Mouse (Mus musculus) adrenal gland (tissue): ENCODE results near the gene Gm4869.
"Not testable (repeated sequence)": the region's sequence is repeated elsewhere in the genome, so short reads cannot be mapped to it uniquely, and the experiment has no call there.

Experiments used
- intact Hi-C: fragments of 180-260 bp; cut with DNase I; formaldehyde crosslinking; loops from one replicate; pipeline ENCODE4 v1.15.1; 2025
- long read RNA-seq, 2 experiments: library from polyadenylated mRNA; unstranded; transcript quantifications; one replicate each; pipeline ENCODE4 v2.0.0; 2020; ENCODE audit warnings: borderline replicate concordance in 1 of 2; ENCODE audit not compliant: insufficient replicate concordance in 1 of 2

Gm4869 gene
- long read RNA-seq, experiment 1, result 0 reads
- long read RNA-seq, experiment 2, result 0 reads

DNA sequence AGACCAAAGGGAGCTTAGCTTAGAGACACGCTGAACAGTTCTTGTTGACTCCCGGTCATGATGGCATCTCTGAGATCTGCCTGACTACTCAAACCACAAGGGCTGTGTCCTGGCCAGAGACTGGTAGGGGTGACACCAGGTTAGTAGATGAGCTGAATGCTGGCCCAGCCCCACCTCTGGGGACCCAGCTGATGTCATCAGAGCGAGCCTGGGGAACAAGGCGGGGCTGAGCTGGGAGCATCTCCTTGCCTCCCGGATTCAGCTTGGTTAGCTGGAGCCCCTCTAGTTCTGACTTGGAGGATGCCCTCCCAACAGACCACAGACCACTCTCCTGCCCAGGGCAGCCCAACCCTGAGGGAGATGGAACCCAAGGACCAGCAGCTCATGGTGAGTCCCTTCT, at the start of gene Gm4869:
TSS of gene Gm4869 (plus strand) at position 301 of the 400 bp plus-strand sequence.
- intact Hi-C loops, result no loop called here

- intact Hi-C loops, result loop anchor here (5.0 to 10.0 kb wide), 3 partner anchors 64 to 559 kb away; partner anchors contain the start of gene Mrm2
Measured at GRCm38 (mm10) chr5:140396166-140396940, 49.1 kb upstream of the Gm4869 start.

DNA sequence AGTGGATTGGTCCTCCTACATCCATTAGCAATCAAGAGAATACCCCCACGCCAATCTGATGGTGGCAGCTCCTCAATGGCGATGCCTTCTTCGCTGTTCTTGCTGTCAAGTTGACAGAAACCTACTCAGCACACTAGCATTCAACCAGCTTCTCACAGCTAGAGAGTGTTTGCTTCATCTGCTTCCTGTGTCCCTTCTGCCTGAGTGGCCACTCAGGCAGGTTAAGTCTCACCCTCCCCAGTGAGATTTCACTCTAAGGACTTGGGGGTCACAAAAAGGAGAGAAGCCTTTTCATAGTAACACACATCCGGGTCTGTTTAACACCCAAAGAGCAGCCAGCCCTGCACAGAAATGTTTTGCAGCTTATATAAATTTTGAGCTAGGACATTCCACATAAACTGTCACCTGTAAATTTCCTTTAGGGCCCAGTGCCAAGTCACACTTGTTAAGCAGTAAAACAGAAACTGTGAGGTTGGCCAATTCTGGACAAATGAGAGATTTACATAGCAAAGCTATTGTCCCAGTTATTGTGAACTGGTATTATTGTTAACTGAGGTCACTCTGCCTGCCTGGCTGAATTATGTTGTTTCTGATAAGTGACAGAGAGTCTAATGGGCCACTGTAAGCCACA, 42.7 kb upstream of the Gm4869 start:
- intact Hi-C loops, result no loop called here

- intact Hi-C loops, result no loop called here
Measured at GRCm38 (mm10) chr5:140405126-140405525, 40.3 kb upstream of the Gm4869 start.

GRCm38 (mm10) chr5:140406666-140407065, 38.8 kb upstream of the Gm4869 start:
- intact Hi-C loops, result no loop called here

DNA sequence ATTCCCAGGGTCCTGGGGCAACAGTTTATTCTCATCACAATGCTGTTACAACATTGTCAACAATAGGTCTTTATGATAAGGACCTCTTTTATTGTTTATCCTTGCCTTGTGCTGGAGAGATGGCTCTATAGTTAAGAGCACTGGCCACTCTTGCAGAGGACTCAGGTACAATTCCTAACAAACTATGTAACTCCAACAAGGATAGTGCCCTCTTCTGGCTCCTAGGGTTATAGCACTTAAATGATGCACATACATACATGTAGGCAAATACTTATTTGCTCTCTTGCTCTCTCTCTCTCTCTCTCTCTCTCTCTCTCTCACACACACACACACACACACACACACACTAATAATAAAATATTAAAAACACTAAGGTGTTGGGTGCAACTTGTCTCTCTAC, 36.6 kb upstream of the Gm4869 start:
- intact Hi-C loops, result no loop called here

- intact Hi-C loops, result loop anchor here (5.0 kb wide), 1 partner anchor 79 kb away; the partner anchor contains the start of gene Mrm2
Measured at GRCm38 (mm10) chr5:140411339-140411738, 34.1 kb upstream of the Gm4869 start.

GRCm38 (mm10) chr5:140414647-140415046, 30.8 kb upstream of the Gm4869 start:
- intact Hi-C loops, result loop anchor here (5.0 kb wide), 1 partner anchor 82 kb away; the partner anchor contains the start of gene Mrm2

- intact Hi-C loops, result no loop called here
Measured at GRCm38 (mm10) chr5:140418106-140418488, 27.3 kb upstream of the Gm4869 start.

GRCm38 (mm10) chr5:140418489-140419441, 26.7 kb upstream of the Gm4869 start, which contains the start of gene Eif3b:
Eif3b (plus strand) TSS chr5:140419328.
- intact Hi-C loops, result no loop called here

DNA sequence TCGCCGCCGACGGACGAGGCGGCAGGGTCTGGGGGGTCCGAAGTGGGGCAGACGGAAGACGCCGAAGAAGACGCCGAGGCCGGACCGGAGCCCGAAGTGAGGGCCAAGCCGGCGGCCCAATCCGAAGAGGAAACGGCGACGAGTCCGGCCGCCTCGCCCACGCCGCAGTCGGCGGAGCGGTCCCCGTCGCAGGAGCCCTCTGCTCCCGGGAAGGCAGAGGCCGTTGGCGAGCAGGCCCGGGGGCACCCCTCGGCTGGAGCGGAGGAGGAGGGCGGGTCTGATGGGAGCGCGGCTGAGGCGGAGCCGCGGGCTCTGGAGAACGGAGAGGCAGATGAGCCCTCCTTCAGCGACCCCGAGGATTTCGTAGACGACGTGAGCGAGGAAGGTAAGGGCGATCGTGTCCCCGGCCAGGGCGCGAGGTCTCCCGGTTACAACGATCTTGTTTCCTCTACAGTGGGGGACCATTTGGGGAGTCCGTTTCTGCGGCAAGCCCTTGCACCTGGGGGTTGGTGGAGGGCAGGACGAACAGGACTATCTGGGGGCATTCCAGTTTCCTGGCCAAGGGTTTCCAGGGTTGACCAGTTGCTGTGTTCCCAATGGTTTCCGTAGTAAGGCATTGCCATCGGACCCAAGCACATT, 25.9 kb upstream of the Gm4869 start:
- intact Hi-C loops, result loop anchor here (10.0 kb wide), 1 partner anchor 105 kb away; no protein-coding TSS in a partner anchor

DNA sequence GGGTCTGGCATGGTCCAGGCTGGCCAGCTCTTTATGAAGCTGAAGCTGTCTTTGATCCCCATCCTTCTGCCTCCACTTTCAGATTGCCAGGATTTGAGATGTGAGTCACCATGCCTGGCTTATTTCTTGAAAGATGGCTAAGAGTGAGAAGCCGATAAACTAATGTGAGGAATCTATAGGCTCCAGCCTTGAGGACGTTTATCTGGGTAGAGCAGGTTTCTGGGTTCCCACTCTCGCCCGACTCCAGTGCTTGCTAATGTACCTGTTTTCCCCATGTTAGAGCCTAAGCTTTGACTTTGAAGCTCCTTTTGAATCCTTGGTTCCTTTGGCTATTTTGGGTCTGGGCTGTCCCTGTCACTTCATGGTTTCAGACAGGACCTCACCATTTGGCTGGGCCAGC, 24.8 kb upstream of the Gm4869 start:
- intact Hi-C loops, result loop anchor here (10.0 kb wide), 1 partner anchor 104 kb away; no protein-coding TSS in a partner anchor

- intact Hi-C loops, result loop anchor here (10.0 kb wide), 1 partner anchor 100 kb away; no protein-coding TSS in a partner anchor
Measured at GRCm38 (mm10) chr5:140425016-140425783, 20.2 kb upstream of the Gm4869 start.

DNA sequence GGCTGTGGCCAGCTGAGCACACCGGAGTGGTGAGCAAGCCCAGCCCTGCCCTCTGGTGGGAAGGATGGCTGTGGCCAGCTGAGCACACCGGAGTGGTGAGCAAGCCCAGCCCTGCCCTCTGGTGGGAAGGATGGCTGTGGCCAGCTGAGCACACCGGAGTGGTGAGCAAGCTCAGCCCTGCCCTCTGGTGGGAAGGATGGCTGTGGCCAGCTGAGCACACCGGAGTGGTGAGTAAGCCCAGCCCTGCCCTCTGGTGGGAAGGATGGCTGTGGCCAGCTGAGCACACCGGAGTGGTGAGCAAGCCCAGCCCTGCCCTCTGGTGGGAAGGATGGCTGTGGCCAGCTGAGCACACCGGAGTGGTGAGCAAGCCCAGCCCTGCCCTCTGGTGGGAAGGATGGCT, 6.3 kb upstream of the Gm4869 start:
- intact Hi-C loops, result not testable (repeated sequence)

DNA sequence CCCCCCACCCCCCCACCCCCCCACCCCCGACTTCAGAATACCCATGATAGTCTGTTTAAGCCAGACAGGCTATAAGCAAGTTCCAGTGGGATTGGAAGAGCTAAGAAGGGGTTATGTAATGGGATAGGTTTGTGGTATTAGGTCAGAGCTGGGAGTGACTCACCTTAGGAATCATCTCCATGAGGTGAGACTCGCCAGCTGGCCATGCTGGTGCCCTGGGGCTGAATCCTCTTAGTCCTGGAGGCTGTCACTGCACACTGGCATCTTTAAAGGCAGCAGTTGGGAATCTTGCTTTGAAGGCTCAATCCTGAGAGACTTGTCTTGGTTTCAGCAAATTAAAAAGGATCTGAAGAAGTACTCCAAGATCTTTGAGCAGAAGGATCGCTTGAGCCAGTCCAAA, 4.0 kb upstream of the Gm4869 start:
- intact Hi-C loops, result no loop called here

GRCm38 (mm10) chr5:140444012-140444411, 1.4 kb upstream of the Gm4869 start:
- intact Hi-C loops, result no loop called here

DNA sequence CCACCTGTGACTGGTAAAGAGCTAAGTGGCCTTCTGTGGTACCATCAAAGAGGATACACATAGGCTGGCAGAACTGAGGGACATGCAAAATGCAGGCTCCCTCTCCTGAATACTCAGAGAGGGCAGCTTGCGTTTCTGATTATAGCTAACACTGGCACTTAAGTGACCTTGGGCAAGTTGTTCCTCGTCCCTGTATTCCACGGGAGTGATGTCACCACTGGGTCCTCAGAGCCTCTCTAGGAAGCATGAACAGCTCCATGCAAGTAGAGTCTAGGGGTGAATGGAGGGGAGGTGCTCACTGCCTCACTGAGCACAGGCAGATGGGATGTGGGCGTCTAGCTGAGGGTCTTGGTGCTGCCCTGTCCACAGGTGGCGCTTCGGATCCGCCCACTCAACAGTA, 609 bp downstream of the Gm4869 start:
- intact Hi-C loops, result no loop called here

DNA sequence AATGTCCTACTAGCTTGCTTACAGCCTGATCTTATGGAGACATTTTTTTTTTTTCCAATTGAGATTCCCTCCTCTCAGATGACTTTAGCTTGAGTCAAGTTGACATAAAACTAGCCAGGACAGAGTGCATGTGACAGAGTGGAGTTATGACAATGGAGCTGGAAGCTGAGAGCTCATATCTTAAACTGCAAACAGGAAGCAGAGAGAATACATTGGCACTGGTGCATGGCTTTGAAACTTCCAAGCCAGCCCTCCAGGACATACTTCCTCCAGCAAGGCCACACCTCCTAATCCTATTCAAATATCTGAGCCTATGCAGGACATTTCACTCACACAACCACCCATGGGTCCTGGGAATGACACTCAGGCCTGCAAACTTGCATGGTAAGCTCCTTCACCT, 9.0 kb downstream of the Gm4869 start:
- intact Hi-C loops, result no loop called here

DNA sequence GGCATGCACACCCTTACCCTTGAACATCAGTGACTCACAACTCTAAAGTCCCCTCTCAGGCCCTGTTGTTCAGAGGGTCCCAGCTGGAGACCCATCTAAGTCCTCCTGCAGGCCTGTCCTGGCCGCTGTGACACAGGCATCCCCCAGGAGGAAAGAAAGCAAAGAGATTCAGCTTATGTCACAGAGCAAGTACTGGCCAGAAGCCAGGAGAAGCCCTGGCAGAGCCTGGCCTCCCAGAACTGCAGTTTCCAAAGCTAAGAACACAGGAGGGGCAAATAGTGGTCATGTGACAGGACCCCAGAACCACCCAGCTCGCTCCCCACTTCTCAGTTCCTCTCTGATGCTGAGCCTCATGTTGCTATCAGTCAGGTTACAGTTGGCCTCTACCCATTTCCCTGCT, 10.0 kb downstream of the Gm4869 start:
- intact Hi-C loops, result no loop called here

DNA sequence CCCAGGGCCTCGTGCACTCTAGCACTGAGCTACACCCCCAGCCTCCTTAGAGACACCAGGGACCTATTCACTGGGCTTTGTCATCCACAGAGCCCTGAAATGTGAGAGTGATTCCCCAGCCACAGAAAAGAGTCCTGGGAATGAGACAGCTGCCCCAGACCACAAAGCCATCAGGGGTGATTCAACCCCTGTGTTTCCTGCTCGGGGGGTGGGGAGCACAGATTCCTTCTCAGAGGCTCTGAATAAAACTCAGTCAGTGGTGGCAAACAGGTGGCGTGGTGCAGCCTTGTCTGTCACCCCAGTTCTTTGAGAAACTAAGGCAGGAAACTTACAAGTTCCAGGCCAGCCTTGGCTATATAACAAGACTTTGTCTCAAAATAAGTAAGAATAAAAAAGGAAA, 16.0 kb downstream of the Gm4869 start:
- intact Hi-C loops, result no loop called here
